Mouse (Mus musculus) heart, embryonic 16.5 days (tissue): ENCODE results near the gene Gstp2. TPM values are rescaled to one million over a fixed set of nuclear protein-coding genes. Genes with fewer than 3 reads are reported as not detected.
A peak's percentile ranks its signal among the peaks of the same experiment; 100 is the strongest.
"Not testable (repeated sequence)": the region's sequence is repeated elsewhere in the genome, so short reads cannot be mapped to it uniquely, and the experiment has no call there.

Experiments used
- ATAC-seq: fragments of 200-750 bp; cut with Nextera tagmentation; replicated peaks from 2 replicates; pipeline ENCODE4 v1.8.0; 2017; ENCODE audit warnings: moderate number of reproducible peaks; ENCODE audit not compliant: insufficient read depth, low FRiP score; ENCODE audit errors: extremely low read depth
- H3K27ac ChIP-seq: fragments of 300-500 bp; sonication (generic); 2 replicates; pipeline ENCODE4 v1.5.1; 2014; ENCODE audit warnings: mild to moderate bottlenecking, low read length, control low read depth, moderate library complexity
- H3K27me3 ChIP-seq: fragments of 300-500 bp; sonication (generic); 2 replicates; pipeline ENCODE4 v1.6.1; 2014; ENCODE audit warnings: low read length, mixed read lengths; ENCODE audit not compliant: control insufficient read depth, insufficient read depth
- H3K36me3 ChIP-seq: fragments of 300-500 bp; sonication (generic); 2 replicates; pipeline ENCODE4 v1.6.1; 2014; ENCODE audit not compliant: control insufficient read depth, insufficient read depth
- H3K4me1 ChIP-seq: fragments of 300-500 bp; sonication (generic); 2 replicates; pipeline ENCODE4 v1.6.1; 2014; ENCODE audit warnings: low read length, mixed read lengths; ENCODE audit not compliant: control insufficient read depth, insufficient read depth
- H3K4me2 ChIP-seq: fragments of 300-500 bp; sonication (generic); 2 replicates; pipeline ENCODE4 v1.6.1; 2014; ENCODE audit warnings: low read depth, mild to moderate bottlenecking, control low read depth, low read length
- H3K4me3 ChIP-seq: fragments of 300-500 bp; sonication (generic); 2 replicates; pipeline ENCODE4 v1.5.1; 2014; ENCODE audit warnings: mild to moderate bottlenecking, control low read depth, low read length
- H3K9ac ChIP-seq: fragments of 300-500 bp; sonication (generic); 2 replicates; pipeline ENCODE4 v1.6.1; 2014; ENCODE audit warnings: low read length, control low read depth
- H3K9me3 ChIP-seq: fragments of 300-500 bp; sonication (generic); replicated peaks from 2 replicates; pipeline ENCODE4 v1.6.1; 2016; ENCODE audit warnings: low read length; ENCODE audit not compliant: control insufficient read depth
- WGBS: fragments of 180-500 bp; shearing (Covaris S2); extraction: QIAGEN DNeasy Blood & Tissue Kit; methylation state at CpG from one replicate; pipeline ENCODE4 v1.1.7; 2014; 5-methylcytosine and 5-hydroxymethylcytosine counted together
- polyA plus RNA-seq: library from polyadenylated mRNA; unstranded; fragments of >200 nt; fragmentation: Nextera tagmentation; extraction: Ambion mirVana; gene quantifications from 2 replicates; pipeline ENCODE4 v1.2.1, GENCODE M21; 2015

Gene Gstp2
- polyA plus RNA-seq, 1 experiment from 2014 or later = 8.0 TPM

DNA sequence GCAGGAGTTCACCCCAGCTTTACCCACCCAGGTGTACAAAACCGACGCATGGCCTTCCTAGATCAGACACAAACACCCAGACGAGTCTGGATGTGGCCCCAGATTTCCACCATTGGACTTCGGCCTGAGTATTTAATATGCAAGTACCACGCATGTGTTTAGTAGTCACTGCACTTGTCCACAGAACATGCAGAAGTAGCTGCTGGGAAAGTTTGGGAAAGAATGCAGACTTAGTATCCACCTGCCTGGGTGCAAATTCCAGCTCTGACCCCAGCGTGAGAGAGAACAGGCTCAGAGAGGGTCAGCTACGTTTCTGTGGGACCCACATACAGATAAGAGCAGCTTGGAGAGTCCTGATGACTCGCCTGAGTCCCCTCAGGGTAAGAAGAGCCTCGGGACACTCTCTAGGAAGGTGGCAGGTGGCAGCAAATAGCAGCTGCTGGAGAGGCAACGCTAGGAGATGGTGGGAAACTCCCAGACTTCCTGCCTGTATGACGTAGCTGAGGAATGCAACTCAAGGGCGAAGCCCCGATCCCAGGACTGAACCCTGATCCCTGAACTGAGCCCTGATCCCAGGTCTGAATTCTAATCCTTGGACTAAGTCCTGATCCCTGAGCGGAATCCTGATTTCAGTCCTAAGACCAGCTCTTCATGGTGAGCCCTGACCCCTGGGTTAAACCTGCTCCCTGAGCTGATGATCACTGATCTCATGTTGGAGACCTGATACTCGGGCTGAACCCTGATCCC is 10.3 kb upstream of the Gstp2 start:
- 0 out of 2 replicates have a peak overlapping the region, but pooled peaks have one; percentile 6 for H3K9ac ChIP-seq
- no peak overlapping the region for H3K4me3 ChIP-seq
- H3K4me2 ChIP-seq = no peak overlapping the region
- no peaks in the 10 kb centered on the region for H3K9me3 ChIP-seq
- H3K36me3 ChIP-seq = no peaks in the 10 kb centered on the region
- H3K27ac ChIP-seq = no peak overlapping the region
- H3K4me1 ChIP-seq = peaks cover 15% of the 10 kb centered on the region
- no peaks in the 10 kb centered on the region for H3K27me3 ChIP-seq
- WGBS = 45% methylated on average over 15 of the region's 15 CpGs
- ATAC-seq = no peak

DNA sequence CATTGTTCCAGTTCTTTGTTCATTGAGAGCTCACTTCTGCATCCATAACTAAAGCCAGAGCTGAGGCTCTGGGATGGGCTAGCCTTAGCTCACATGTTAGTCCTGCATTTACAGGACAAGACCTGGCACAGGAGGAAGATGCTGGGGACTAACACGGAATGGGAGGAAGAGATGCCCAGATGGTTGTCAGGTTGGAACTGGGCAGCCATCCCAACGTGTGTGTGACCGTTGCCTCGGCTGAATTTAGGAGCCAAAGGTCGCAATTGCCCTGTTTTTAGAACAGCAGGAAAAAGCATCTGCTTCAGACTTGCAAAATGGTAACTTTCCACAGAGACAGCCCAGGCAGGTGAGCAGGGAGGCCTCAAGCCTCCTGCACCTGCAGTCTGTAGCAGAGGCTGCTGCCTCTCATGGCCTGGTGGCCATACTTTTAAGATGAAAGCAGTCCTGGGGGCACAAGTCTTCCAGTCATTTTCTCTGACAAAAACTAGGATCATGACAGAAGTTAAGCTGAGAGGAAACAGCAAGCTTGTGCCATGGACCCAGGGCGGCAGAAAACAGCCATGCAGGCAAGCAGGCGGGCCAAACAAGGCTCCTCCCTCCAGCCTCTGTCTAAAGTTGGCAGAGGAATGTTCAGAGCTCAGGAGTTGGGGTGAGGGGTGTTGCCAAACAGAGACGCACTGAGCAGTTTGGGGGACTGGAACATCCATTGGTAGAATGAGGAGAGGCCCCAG is 9.6 kb upstream of the Gstp2 start:
- no peaks in the 10 kb centered on the region for H3K27me3 ChIP-seq
- WGBS = 63% methylated on average over 8 of the region's 8 CpGs
- H3K4me1 ChIP-seq = peaks cover 15% of the 10 kb centered on the region
- H3K4me3 ChIP-seq = no peak overlapping the region
- no peaks in the 10 kb centered on the region for H3K9me3 ChIP-seq
- H3K36me3 ChIP-seq = no peaks in the 10 kb centered on the region
- H3K4me2 ChIP-seq = no peak overlapping the region
- ATAC-seq = no peak
- no peak overlapping the region for H3K27ac ChIP-seq
- H3K9ac ChIP-seq = no peak overlapping the region

DNA sequence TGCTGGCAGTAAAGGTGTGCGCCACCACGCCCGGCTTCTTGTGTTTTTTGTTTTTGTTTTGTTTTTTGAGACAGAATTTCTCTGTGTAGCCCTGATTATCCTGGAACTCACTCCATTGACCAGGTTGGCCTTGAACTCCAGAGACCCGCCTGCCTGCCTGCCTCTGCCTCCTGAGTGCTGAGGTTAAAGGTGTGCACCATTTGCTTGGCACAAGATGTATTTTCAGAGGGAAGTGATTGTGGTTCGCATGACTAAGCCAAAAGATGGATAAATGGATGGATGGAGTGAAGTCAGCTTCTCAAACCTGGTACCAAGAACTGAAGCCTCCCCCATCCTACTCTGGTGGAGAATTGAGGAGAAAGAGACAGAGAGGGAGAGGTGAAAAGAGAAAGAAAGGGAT is 8.8 kb upstream of the Gstp2 start:
- Histone ChIP-seq H3K27ac (no peak overlapping the region), H3K4me1 (peaks cover 15% of the 10 kb centered on the region), H3K36me3 (no peaks in the 10 kb centered on the region), H3K9me3 (no peaks in the 10 kb centered on the region), H3K4me2 (no peak overlapping the region), H3K9ac (no peak overlapping the region), H3K4me3 (no peak overlapping the region), H3K27me3 (no peaks in the 10 kb centered on the region)
- WGBS = 89% methylated on average over 5 of the region's 5 CpGs
- no peak for ATAC-seq

DNA sequence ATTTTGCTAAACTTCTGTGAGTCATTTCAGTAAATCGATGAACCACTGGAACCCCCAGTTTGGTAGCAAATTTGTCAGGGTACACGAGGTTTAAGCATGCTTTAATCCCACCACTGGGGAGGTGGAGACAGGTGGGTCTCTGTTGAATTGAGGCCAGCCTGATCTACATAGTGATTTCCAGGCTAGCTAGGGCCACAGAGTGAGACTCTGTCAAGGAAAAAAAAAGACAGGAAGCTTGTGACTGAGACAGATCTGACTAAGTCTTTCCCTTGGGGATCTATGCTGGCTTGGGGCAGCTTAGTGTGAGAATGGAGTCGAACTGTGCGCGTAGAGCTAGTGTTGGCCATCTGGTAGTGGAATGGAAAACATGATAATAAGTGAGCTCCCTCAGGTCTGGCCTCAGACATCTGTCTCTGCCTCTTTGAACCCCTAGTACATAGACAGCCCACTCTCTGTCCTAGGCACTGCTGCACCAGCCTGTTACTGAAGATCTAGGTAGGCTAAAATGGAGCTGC is 6.8 kb upstream of the Gstp2 start:
- no peak for ATAC-seq
- no peaks in the 10 kb centered on the region for H3K9me3 ChIP-seq
- H3K9ac ChIP-seq = no peak overlapping the region
- H3K27me3 ChIP-seq = no peaks in the 10 kb centered on the region
- H3K36me3 ChIP-seq = no peaks in the 10 kb centered on the region
- WGBS = 72% methylated on average over 5 of the region's 5 CpGs
- H3K4me3 ChIP-seq = no peak overlapping the region
- no peak overlapping the region for H3K27ac ChIP-seq
- peaks cover 15% of the 10 kb centered on the region for H3K4me1 ChIP-seq
- H3K4me2 ChIP-seq = no peak overlapping the region

DNA sequence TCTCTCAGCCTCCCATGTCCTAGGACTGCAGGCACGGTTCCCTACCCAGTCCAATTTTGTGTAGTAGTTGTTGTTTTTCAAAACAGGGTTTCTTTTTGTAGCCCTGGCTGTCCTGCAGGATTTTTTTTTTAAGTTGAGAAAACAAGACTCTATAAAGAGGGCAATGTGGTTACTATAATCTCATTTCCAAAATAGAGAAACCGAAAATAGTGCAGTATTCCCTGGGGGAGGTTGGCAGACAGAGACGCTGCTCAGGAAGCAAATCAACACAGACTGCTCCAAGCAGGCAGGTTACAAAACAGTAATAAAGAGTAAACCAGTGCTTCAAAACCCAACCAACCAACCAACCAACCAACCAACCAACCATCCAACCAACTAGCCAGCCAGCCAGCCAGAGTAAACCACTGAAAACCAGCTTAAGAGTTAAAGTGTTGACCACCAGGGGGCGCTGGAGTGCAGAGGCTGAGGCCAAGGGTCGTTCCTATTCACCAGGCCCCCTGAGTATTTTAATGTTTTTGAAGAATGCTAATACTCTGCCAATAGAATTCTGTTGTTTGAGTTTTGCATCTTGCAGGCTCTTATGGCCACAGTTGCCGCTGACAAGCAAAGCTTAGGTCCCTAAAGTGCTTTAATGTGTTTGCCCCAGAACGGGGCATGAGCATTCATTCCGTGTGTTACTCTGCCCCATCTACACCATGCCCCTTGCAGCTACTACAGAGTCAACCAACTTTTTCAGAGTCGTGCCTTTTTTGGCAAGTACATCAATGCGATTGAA is 6.1 kb upstream of the Gstp2 start:
- no peak overlapping the region for H3K4me3 ChIP-seq
- no peaks in the 10 kb centered on the region for H3K27me3 ChIP-seq
- ATAC-seq = no peak
- H3K36me3 ChIP-seq = no peaks in the 10 kb centered on the region
- H3K9ac ChIP-seq = no peak overlapping the region
- WGBS = 49% methylated on average over 10 of the region's 10 CpGs
- H3K27ac ChIP-seq = no peak overlapping the region
- no peak overlapping the region for H3K4me2 ChIP-seq
- H3K9me3 ChIP-seq = no peaks in the 10 kb centered on the region
- H3K4me1 ChIP-seq = peaks cover 14% of the 10 kb centered on the region

DNA sequence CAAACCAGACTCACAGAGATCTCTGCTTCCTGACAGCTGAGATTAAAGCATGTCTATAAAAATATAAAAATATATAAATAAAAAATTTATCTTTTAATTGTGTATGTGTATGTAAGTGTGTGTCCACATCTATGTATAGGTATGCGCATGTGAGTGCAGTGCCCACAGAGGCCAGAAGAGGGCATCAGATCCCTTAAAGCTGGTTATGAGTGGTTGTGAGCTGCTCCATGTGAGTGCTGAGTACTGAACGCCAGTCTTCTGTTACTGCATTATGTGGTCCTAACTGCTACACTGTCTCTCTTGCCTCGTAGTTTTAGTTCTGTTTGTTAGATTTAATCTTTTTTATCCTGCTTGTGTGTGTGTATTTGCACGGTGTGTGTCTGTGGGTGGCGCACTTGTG is 5.2 kb upstream of the Gstp2 start:
- H3K36me3 ChIP-seq = no peaks in the 10 kb centered on the region
- no peak overlapping the region for H3K9ac ChIP-seq
- H3K4me1 ChIP-seq = peaks cover 7% of the 10 kb centered on the region
- H3K4me3 ChIP-seq = no peak overlapping the region
- H3K4me2 ChIP-seq = no peak overlapping the region
- H3K9me3 ChIP-seq = no peaks in the 10 kb centered on the region
- 94% methylated on average over 5 of the region's 5 CpGs for WGBS
- H3K27ac ChIP-seq = no peak overlapping the region
- ATAC-seq = no peak
- no peaks in the 10 kb centered on the region for H3K27me3 ChIP-seq

DNA sequence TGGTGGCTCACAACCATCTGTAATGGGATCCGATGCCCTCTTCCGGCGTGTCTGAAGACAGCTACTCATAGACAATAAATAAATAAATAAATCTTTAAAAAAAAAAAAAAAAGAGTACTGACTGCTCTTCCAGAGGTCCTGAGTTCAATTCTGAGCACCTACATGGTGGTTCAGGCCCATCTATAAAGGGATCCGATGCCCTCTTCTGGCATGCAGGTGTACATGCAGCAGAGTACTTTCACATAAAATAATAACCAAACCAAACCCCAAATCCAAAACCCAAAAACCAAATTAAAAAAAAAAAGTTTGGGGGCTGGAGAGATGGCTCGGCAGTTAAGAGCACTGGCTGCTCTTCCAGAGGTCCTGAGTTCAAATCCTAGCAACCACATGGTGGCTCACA is 3.2 kb upstream of the Gstp2 start:
- 83% methylated on average over 5 of the region's 5 CpGs for WGBS
- ATAC-seq = not testable (repeated sequence)

DNA sequence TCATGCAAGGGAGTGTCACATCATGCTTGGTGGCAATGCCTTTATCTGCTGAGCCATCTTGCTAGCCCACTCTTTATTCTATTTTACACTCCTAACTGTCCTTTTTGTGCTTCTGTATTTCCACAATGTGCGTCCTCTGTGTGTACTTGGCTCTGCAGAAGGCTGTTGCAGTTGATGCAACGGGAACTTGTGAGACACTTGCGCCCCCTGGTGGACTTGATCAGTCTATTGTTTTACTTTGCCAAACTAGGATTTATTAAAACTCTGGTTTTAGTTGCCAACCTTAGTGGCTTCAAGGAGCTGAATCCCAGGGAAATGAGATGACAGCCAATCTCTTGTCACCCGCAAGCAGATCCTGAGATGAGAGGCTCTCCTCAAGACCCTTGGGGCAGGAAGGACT is 2.0 kb upstream of the Gstp2 start:
- Histone ChIP-seq H3K9me3 (no peaks in the 10 kb centered on the region), H3K4me1 (peaks cover 2% of the 10 kb centered on the region; the same call in 1 of the 2 replicates), H3K9ac (no peak overlapping the region), H3K4me3 (no peak overlapping the region), H3K27me3 (no peaks in the 10 kb centered on the region), H3K27ac (no peak overlapping the region), H3K4me2 (no peak overlapping the region), H3K36me3 (no peaks in the 10 kb centered on the region)
- 17% methylated on average over 4 of the region's 4 CpGs for WGBS
- no peak for ATAC-seq

More for the DNA sequence above, 3.2 kb upstream of the Gstp2 start:
- H3K4me1 ChIP-seq, H3K9ac ChIP-seq, H3K4me3 ChIP-seq, H3K27me3 ChIP-seq, H3K36me3 ChIP-seq, H3K4me2 ChIP-seq, H3K27ac ChIP-seq, H3K9me3 ChIP-seq: not testable (repeated sequence)
